In the genomic region with DNA sequence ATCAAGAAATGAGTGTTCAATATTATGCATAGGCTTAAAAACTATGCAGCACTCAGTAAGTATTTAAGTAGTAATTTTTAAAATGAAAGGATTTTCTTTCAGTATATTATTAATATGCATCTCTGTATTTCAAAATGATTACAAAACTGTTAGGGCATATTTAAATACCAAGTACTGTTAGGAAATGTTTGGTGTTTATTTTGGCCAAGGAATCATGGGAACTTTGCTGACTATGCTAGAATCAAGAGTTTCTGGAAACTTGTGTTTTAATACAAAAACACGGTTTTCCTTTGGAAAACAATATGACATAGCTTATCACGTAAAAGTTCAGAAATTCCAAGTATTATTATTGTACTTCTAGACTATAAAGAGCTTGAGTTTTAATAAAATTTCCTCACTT, we compare ENCODE assay signal across 17 mouse cellular contexts.
DNase-seq lines count a peak whose midpoint lies in the region; TF ChIP-seq lines count a peak whose summit lies in the region.
"Had no signal": no experiment of that assay in that cellular context is flagged by ENCODE, and none has a peak within 500 bp of the region (broad histone marks: within the 10 kb centered on the region; RNA-seq: fewer than 3 reads in every experiment).

No protein-coding gene starts in this region.

- no peaks in the 10 kb centered on the region for H3K27me3 ChIP-seq in liver, adult 2 months (ENCODE audit: control insufficient read depth, insufficient read depth, low read length)
- H3K27me3 ChIP-seq: embryonic facial prominence, embryonic 12.5 days; forebrain, embryonic 12.5 days had no signal

- no peak overlapping the region for H3K9ac ChIP-seq in liver, adult 2 months (ENCODE audit: low read depth, low read length)
- H3K9ac ChIP-seq: embryonic facial prominence, embryonic 12.5 days; forebrain, embryonic 12.5 days had no signal

- H3K27ac ChIP-seq in liver, adult 2 months (replicated peaks; ENCODE audit: insufficient read depth, low read depth, low read length) = no peak overlapping the region
- H3K27ac ChIP-seq: embryonic facial prominence, embryonic 10.5 days; embryonic facial prominence, embryonic 12.5 days; forebrain, embryonic 10.5 days; forebrain, embryonic 12.5 days had no signal

- 15% methylated on average over 2 of the region's 2 CpGs for WGBS in liver, adult 2 months

- no peak overlapping the region for H3K4me3 ChIP-seq in liver, adult 2 months (ENCODE audit: insufficient read depth, low read depth, low read length)
- H3K4me3 ChIP-seq: embryonic facial prominence, embryonic 10.5 days; embryonic facial prominence, embryonic 12.5 days; forebrain, embryonic 10.5 days; forebrain, embryonic 12.5 days had no signal

- no peak for TF ChIP-seq CTCF in liver, adult 2 months (IDR thresholded peaks at IDR 0.05; ENCODE audit: low read depth, low read length)

- DNase-seq in liver, adult 2 months (ENCODE audit: extremely low read depth, low read depth, low spot score) = peak; percentile 89
- DNase-seq in liver (no peak), adipocyte (ENCODE audit: low spot score) (peak; percentile 77)
- peak; percentile 21 for DNase-seq in fat pad, adult 2 months (ENCODE audit: extremely low read depth, low read depth, low spot score)
- DNase-seq in layer of hippocampus, adult 9-11 months = no peak
- DNase-seq: adrenal gland, adult 8-10 months; adrenal gland, postnatal 14 days; adrenal gland, postnatal 36 days; cerebellum, adult 11-12 months; cerebellum, adult 2 months; cerebellum, adult 9-10 months; cerebellum, postnatal 10 days; cerebellum, postnatal 25 days had no signal

- peaks cover 4% of the 10 kb centered on the region for H3K36me3 ChIP-seq in liver, adult 2 months (ENCODE audit: control insufficient read depth, insufficient read depth, low read length)
- H3K36me3 ChIP-seq: embryonic facial prominence, embryonic 12.5 days; forebrain, embryonic 12.5 days had no signal

- H3K79me2 ChIP-seq in liver, adult 2 months (ENCODE audit: control insufficient read depth, insufficient read depth, low read length) = no peaks in the 10 kb centered on the region; the same call in 1 of the 2 replicates

- peaks cover 3% of the 10 kb centered on the region; the same call in 1 of the 2 replicates for H3K4me1 ChIP-seq in liver, adult 2 months (ENCODE audit: control insufficient read depth, insufficient read depth, low read length)
- H3K4me1 ChIP-seq: embryonic facial prominence, embryonic 10.5 days; embryonic facial prominence, embryonic 12.5 days; forebrain, embryonic 10.5 days; forebrain, embryonic 12.5 days had no signal

- no peak for TF ChIP-seq POLR2A in liver, adult 2 months (IDR thresholded peaks at IDR 0.05; ENCODE audit: extremely low read depth, insufficient read depth, low read length)

Comparison
In these comparisons a context has a peak if more than half of its experiments do, and no peak if none do; other contexts are left out.
1. DNase-seq: peak in liver, adult 2 months (single experiment), adipocyte (single experiment) and fat pad, adult 2 months (single experiment); none in liver (single experiment) and layer of hippocampus, adult 9-11 months (single experiment).